Mouse (Mus musculus) lung, embryonic 16.5 days (tissue): ENCODE measurements around the gene Gm28778. TPM values are rescaled to one million over a fixed set of nuclear protein-coding genes. Genes with fewer than 3 reads are reported as not detected.
"Not testable (repeated sequence)": the region's sequence is repeated elsewhere in the genome, so short reads cannot be mapped to it uniquely, and the experiment has no call there.

Experiments
- ATAC-seq: fragments of 200-750 bp; cut with Nextera tagmentation; 2 replicates; pipeline ENCODE4 v1.8.0; 2017; ENCODE audit warnings: low read depth, mild to moderate bottlenecking, moderate library complexity
- H3K27ac ChIP-seq: fragments of 300-500 bp; sonication (generic); 2 replicates; pipeline ENCODE4 v1.5.1; 2014; ENCODE audit warnings: mild to moderate bottlenecking, control low read depth, low read length
- H3K27me3 ChIP-seq: fragments of 300-500 bp; sonication (generic); 2 replicates; pipeline ENCODE4 v1.6.1; 2014; ENCODE audit warnings: low read depth, low read length, mixed read lengths; ENCODE audit not compliant: control insufficient read depth, insufficient read depth
- H3K36me3 ChIP-seq: fragments of 300-500 bp; sonication (generic); 2 replicates; pipeline ENCODE4 v1.6.1; 2014; ENCODE audit warnings: low read length; ENCODE audit not compliant: control insufficient read depth, insufficient read depth
- H3K4me1 ChIP-seq: fragments of 300-500 bp; sonication (generic); replicated peaks from 2 replicates; pipeline ENCODE4 v1.6.1; 2014; ENCODE audit warnings: low read length, mixed read lengths; ENCODE audit not compliant: control insufficient read depth, insufficient read depth
- H3K4me2 ChIP-seq: fragments of 300-500 bp; sonication (generic); 2 replicates; pipeline ENCODE4 v1.6.1; 2014; ENCODE audit warnings: low read depth, low read length, control low read depth
- H3K4me3 ChIP-seq: fragments of 300-500 bp; sonication (generic); 2 replicates; pipeline ENCODE4 v1.5.1; 2014; ENCODE audit warnings: mild to moderate bottlenecking, low read length, control low read depth
- H3K9ac ChIP-seq: fragments of 300-500 bp; sonication (generic); 2 replicates; pipeline ENCODE4 v1.6.1; 2014; ENCODE audit warnings: low read length, control low read depth
- H3K9me3 ChIP-seq: fragments of 300-500 bp; sonication (generic); 2 replicates; pipeline ENCODE4 v1.6.1; 2016; ENCODE audit warnings: low read length; ENCODE audit not compliant: control insufficient read depth
- WGBS: fragments of 180-500 bp; shearing (Covaris S2); extraction: QIAGEN DNeasy Blood & Tissue Kit; methylation state at CpG from one replicate; pipeline ENCODE4 v1.1.7; 2014; 5-methylcytosine and 5-hydroxymethylcytosine counted together
- polyA plus RNA-seq: library from polyadenylated mRNA; unstranded; fragments of >200 nt; fragmentation: Nextera tagmentation; extraction: Ambion mirVana; gene quantifications from 2 replicates; pipeline ENCODE4 v1.2.1, GENCODE M21; 2015

Gm28778 gene
- not detected in 2 replicates for polyA plus RNA-seq

DNA sequence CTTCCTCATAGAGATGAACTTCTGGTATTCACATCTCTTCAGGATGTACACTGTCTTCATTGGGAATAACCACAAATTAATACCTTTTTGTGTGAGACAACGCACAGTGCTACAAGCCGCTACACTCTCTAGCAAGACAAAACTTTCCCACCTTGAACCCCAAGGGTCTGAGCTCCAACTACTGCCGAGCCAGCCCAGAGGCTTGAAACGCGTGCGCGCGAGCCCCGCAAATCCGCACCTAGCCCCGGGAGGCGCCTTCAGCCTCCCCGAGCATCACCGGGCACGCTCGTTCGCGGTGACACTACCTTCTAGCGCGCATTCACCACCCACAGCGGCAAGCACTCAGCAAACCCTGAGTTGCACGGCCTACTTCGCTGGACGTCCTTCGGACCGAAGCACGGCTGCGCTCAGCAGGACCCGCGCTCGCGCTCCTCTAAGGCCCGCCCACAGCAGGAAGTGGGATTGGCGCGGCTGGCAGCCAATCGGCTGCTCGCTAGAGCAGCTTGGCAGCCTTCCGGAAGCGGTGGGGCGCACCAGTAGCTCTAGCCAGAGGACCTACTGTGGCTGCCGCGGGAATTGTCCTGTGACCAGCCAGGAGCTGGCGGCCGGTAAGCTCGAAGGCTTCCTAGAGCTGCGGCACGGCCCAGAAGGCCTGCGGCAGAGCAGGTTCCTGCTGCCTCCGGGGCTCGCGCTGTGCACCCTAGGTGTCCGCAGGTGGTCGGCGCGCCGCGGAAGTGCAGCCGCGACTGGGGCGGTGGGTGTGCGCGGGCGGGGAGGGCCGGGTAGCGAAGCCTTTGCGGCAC is at the start of gene Gm28778, which contains the start of the genes Pms1 and Ormdl1:
TSS of gene Gm28778 (plus strand) at position 531 of the 803 bp plus-strand sequence.
TSS of gene Pms1 (minus strand) at position 438 of the 803 bp plus-strand sequence.
TSS of gene Ormdl1 (plus strand) at position 515 of the 803 bp plus-strand sequence.
- Histone ChIP-seq H3K27me3 (no peaks in the 10 kb centered on the region), H3K36me3 (no peaks in the 10 kb centered on the region; the same call in 1 of the 2 replicates), H3K4me2 (peak within 1 kb of the TSS; percentile 65), H3K27ac (peak within 1 kb of the TSS; percentile 91), H3K4me3 (peak within 1 kb of the TSS; percentile 76), H3K9me3 (no peaks in the 10 kb centered on the region), H3K4me1 (peaks cover 3% of the 10 kb centered on the region; the same call in 1 of the 2 replicates), H3K9ac (peak within 1 kb of the TSS; percentile 71)
- WGBS, result under 1% methylated on average over 59 of the region's 66 CpGs
- peak; percentile 100 for ATAC-seq

DNA sequence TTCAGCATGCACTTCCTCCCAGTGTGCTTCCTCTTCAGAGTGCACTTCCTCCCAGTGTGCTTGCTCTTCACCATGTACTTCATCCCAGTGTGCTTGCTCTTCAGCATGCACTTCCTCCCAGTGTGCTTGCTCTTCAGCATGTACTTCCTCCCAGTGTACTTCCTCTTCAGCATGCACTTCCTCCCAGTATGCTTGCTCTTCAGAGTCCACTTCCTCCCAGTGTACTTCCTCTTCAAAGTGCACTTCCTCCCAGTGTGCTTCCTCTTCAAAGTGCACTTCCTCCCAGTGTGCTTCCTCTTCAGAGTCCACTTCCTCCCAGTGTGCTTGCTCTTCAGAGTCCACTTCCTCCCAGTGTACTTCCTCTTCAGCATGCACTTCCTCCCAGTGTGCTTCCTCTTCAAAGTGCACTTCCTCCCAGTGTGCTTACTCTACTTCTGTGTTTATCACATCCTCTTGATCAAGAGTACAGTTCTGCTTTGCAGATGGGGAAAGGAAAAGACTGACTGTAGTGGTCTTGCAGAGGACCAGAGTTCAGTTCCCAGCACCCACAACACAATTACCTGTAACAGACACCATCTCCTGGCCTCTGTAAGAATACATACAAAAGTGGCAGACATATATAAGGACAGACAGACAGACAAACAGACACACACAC is 31.8 kb upstream of the Gm28778 start:
- H3K27ac ChIP-seq, ATAC-seq, H3K4me2 ChIP-seq, H3K36me3 ChIP-seq, H3K27me3 ChIP-seq, H3K4me3 ChIP-seq, H3K9me3 ChIP-seq, H3K9ac ChIP-seq, H3K4me1 ChIP-seq: not testable (repeated sequence)

DNA sequence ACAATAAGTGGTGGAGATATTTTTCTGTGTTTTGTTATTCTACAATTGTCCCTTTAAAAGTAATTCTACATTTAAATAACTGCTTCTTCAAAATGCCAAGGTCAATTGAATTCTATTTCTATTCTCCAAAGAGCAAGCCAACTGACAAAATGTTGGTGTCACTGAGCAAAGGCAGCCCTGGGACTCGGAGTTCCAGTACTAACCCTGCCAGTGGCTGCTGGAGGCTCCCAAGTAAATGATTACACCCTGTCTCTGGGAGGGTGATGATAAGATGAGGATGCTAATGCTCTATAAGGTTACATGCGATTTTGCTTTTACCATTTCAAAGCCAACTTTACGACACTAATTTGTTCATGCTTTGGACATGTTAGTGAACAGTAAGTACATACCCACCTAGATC is 27.0 kb upstream of the Gm28778 start:
- WGBS, result 75% methylated on average over 3 of the region's 3 CpGs

DNA sequence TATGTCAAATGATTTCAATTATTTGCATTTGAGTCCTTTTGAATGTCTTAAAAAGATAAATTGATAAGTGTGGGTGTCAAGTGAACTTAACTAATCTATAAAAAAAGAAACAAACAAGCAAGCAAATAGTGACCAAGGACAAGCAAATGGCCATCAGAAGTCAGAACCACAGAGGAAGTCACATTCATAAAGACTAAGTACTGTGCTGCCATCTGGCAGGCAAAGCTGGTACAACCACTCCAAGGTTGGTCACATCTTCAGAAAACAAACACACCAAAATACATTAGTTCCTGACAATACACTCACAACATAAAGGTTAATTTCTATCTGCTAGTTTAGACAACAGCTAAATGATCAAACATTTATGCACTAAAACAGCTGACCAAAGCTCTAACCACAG is 24.3 kb upstream of the Gm28778 start:
- Histone ChIP-seq H3K9ac (no peak overlapping the region), H3K4me2 (no peak overlapping the region), H3K4me3 (no peak overlapping the region), H3K27ac (no peak overlapping the region), H3K36me3 (no peaks in the 10 kb centered on the region), H3K27me3 (no peaks in the 10 kb centered on the region), H3K9me3 (no peaks in the 10 kb centered on the region), H3K4me1 (no peaks in the 10 kb centered on the region)
- ATAC-seq, result no peak

More for the DNA sequence above, 27.0 kb upstream of the Gm28778 start:
- Histone ChIP-seq H3K4me3 (no peak overlapping the region), H3K27me3 (no peaks in the 10 kb centered on the region), H3K9ac (no peak overlapping the region), H3K27ac (no peak overlapping the region), H3K36me3 (no peaks in the 10 kb centered on the region), H3K4me1 (no peaks in the 10 kb centered on the region), H3K4me2 (no peak overlapping the region), H3K9me3 (no peaks in the 10 kb centered on the region)
- no peak for ATAC-seq

DNA sequence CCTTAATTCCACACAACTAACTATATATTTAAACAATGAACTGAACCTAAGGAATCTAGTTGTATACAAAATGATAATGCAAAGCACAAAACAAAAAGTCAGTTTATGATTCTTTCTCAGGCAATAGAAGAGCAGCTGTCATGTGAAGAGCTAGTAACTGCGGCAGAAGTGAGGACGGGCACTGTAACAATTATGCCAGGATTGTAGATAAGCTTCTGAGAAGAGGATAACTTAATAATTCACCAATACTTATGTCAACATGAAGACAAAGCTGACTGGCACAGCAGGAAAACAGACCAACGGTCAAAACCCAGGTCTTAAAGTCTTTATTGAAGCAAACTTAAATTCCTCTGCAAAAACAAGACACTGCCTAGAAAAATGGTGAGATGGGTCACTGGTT is 5.7 kb upstream of the Gm28778 start:
- Histone ChIP-seq H3K27ac (no peak overlapping the region), H3K27me3 (no peaks in the 10 kb centered on the region), H3K36me3 (no peaks in the 10 kb centered on the region), H3K9me3 (no peaks in the 10 kb centered on the region), H3K9ac (no peak overlapping the region), H3K4me3 (no peak overlapping the region), H3K4me2 (no peak overlapping the region), H3K4me1 (peaks cover 3% of the 10 kb centered on the region; the same call in 1 of the 2 replicates)
- 56% methylated on average over 3 of the region's 3 CpGs for WGBS
- ATAC-seq, result no peak

DNA sequence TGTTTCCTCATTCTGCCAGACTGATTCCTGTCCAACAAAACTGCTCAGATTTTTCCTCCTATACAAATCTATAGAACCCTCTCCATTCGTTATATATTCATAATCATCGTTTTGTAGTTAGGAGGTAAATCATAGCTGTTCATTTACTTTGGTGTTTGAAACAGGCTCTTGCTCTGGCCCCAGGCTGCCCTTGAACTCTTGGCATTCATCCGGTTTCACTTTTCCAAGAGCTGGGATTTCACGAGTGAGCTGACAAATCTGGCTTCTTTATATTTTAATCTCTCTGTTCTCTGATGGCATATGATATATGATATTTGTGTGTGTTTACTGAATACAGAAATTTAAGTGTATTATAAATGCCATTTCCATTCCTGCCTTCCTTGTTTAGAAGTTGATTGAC is 3.6 kb downstream of the Gm28778 start:
- ATAC-seq, result no peak
- no peak overlapping the region for H3K9ac ChIP-seq
- H3K9me3 ChIP-seq, result no peaks in the 10 kb centered on the region
- H3K4me1 ChIP-seq, result peaks cover 3% of the 10 kb centered on the region; the same call in 1 of the 2 replicates
- no peak overlapping the region for H3K4me2 ChIP-seq
- H3K36me3 ChIP-seq, result no peaks in the 10 kb centered on the region; the same call in 1 of the 2 replicates
- H3K27ac ChIP-seq, result no peak overlapping the region
- no peaks in the 10 kb centered on the region for H3K27me3 ChIP-seq
- no peak overlapping the region for H3K4me3 ChIP-seq
- 80% methylated on average over 4 of the region's 4 CpGs for WGBS

DNA sequence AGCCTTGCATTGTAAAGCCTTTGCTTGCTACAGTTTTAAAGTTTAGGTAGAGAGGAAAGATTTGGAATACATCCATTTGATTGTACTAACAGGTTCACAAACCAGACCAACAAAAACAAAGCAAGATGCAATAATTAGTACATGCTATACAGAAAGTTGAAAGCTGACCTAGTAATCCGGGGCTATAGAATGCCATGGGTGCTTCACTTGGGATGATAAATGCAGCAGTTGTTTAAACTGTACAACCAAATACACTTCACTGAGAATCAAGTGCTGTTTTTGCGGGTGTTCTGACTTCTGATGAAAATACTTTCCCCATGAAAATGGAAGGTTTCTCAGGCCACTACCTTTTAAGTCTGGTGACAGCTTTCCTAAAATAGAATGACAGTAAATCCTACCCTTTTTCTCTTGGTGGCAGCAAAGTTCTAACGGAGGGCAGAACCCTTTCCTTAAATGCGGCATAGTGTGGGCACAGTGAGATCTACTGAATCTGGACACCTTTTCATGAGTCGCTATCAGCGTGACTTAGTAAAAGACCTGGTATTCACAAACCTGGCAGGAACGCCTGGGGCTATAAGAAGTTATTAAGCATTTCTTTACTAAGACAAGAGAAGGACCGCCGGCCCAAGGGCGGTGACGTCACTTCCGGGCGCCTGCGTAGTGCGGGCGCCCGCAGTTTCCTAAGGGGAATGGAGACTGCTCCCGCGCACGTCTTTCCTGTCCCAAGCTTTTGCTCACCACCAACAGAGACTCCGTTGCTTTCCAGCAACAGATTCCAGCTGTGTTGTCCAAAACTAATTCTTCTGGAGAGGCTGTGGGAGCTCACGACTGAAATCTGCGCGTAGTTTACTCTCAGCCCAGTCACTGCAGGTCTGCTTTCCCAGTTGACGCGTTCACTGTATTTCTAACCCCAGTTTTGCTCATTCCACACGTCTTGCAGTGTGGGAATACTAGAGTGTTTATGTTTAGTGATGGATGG is 16.4 kb downstream of the Gm28778 start, which contains the start of gene Osgepl1:
TSS of gene Osgepl1 (plus strand) at position 636 of the 979 bp plus-strand sequence.
- peak within 1 kb of the TSS; percentile 87 for H3K27ac ChIP-seq
- peak within 1 kb of the TSS; percentile 64 for H3K4me3 ChIP-seq
- peak; percentile 98 for ATAC-seq
- peaks cover 3% of the 10 kb centered on the region; the same call in 1 of the 2 replicates for H3K36me3 ChIP-seq
- H3K4me1 ChIP-seq, result no peaks in the 10 kb centered on the region; the same call in 1 of the 2 replicates
- H3K4me2 ChIP-seq, result peak within 1 kb of the TSS; percentile 72
- H3K9me3 ChIP-seq, result no peaks in the 10 kb centered on the region
- no peaks in the 10 kb centered on the region for H3K27me3 ChIP-seq
- 1% methylated on average over 27 of the region's 27 CpGs for WGBS
- H3K9ac ChIP-seq, result peak within 1 kb of the TSS; percentile 82

DNA sequence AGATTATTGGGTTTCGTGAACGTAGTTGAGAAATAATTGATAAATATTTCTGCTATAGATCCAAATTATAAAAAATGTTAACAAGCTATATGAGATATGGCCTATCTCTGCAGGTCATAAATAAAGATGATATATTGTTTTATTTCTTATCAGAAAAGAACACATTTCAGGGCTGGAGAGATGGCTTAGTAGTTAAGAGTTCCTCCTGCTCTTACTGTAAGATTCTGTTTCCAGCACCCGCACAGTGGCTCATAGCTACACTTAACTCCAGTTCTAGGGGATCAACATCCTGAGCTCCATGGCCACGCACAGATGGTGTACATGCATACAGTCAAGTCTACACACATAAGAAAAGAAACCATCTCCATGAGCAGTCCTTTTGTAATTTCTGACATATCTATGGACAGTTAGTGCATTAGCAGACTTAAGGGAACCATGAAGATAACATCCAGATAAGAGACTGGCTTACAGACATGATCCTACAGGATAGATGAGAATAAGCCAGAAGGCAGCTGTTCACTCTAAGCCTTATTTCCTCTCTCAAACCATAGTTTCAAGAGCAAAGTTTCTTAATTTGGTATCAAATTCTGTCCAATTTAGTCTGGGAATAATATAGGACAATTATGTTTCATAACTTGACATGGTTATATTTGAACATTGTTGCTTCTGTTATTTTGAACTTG is 24.9 kb downstream of the Gm28778 start:
- 95% methylated on average over 4 of the region's 4 CpGs for WGBS
- H3K4me1 ChIP-seq, result no peaks in the 10 kb centered on the region
- no peaks in the 10 kb centered on the region for H3K9me3 ChIP-seq
- ATAC-seq, result no peak
- no peak overlapping the region for H3K27ac ChIP-seq
- no peak overlapping the region for H3K4me3 ChIP-seq
- H3K36me3 ChIP-seq, result peaks cover 17% of the 10 kb centered on the region
- H3K27me3 ChIP-seq, result no peaks in the 10 kb centered on the region
- no peak overlapping the region for H3K4me2 ChIP-seq
- no peak overlapping the region for H3K9ac ChIP-seq
